Mouse (Mus musculus): ENCODE data around the gene Prdm13.

Gene Prdm13

GRCm38 (mm10) chr4:21678101-21678974, 7.4 kb downstream of the Prdm13 start:
- no peak for DNase-seq (ENCODE audit: low read depth)

DNA sequence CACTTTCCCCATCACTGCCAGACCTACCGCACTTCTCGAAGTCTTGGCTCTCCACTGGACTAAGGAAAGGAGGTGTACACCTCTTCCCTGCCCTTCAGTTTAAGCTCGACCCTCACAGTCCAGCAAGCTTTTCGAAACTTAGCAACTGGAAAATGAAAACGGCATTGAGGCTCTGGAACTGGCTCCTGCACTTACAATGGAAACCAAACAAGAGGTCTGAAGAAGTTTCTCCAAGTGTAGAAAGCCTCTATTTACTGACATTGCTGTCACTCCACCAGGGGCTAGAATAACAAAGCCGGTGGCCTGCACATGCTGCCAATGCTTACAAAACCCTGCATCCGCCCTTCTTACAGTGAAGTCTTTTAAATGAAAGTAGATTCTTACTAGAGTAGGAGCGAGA, 11.1 kb downstream of the Prdm13 start:
- DNase-seq (ENCODE audit: low read depth) = no peak

DNA sequence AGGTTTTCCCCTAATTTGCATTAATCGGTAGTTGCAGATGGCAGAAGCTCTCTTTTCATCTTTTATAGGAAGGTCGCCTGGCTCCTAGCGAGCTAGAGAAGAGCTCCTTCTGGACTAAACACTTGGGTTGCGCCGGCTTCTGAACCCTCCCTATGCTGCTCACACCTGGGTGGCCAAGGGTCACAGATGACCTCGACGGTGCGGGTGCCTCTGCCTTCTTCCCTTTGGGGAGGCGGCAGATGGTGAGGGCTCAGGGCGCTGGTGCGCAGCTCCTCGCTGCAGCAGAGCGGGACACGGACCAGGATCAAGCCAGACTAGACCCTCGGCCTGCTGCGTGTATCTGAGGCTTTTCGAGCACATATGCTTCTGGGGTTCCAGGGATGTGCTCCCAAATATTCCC, 11.7 kb downstream of the Prdm13 start:
- DNase-seq (ENCODE audit: low read depth) = no peak

- DNase-seq (ENCODE audit: low read depth) = no peak
Measured at GRCm38 (mm10) chr4:21665961-21666360, 19.8 kb downstream of the Prdm13 start.

GRCm38 (mm10) chr4:21658184-21658583, 27.6 kb downstream of the Prdm13 start:
- no peak for DNase-seq (ENCODE audit: low read depth)

DNA sequence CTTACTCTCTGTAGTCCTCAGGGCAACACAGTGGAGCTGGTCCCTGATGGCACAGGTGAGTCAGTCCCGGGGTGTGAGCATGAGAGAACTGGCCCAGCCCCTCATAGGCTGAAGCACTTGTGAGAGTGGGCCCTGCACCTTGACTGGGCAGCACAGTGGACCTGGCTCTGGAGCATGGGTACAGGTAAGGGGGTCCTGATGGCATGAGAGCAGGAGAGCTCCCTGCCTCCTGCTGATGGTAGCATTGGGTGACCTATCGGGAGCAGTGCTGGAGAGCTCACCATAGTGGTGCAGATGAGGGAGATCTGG, 56.5 kb downstream of the Prdm13 start:
- no peak for DNase-seq (ENCODE audit: low read depth)

DNA sequence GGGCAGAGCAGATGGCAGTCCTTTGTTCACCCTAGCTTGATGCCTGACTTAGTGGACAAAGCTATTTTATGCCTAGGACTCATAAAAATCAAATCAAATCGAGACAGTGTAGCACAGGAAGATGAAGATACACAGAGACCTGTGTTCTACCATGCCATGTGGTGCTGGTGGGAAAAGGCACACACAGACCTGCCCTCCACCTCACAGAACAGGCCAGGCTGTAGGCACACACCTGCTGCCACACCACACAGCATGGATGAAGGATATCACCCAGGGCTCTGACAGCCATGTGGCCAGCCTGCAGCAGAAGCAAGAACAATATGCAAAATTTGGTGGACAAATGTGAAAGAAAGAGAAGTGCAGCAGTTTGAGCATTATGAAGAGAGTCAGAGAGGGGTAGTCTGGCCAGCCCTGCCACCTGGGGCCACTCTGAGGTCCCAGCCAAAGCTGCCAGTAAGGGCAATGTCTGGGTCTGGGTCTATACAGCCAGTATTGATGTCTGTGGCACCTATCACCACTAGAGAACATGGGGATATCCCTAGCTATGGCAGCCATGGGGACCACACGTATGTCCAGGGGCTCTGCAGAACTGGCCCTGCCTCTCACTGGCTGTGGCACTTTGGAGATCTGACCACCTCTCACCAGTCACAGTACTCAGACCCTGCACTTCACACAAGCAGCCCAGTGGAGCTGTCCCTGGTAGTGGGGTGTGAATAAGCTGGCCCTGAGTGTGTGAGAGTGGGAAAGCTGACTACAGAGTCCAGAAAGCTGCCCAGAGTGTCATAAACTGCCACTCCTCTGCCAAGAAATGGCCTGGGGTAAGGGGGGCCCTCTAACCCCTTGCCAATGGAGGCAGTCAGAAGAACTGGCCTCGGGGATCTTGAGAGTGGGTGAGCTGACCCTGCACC, 57.1 kb downstream of the Prdm13 start:
- DNase-seq (ENCODE audit: low read depth) = no peak
